Mouse (Mus musculus): ENCODE data around the gene Apbb2.

GRCm38 (mm10) chr5:66594881-66595280 lies 23.7 kb downstream of the Apbb2 start:
- TF ChIP-seq POLR2A (IDR thresholded peaks at IDR 0.05; ENCODE audit: borderline replicate concordance, insufficient read depth, low read length) (no peak), CTCF (IDR thresholded peaks at IDR 0.05; ENCODE audit: borderline replicate concordance, insufficient read depth, low read depth, low read length) (no peak)
